Mouse (Mus musculus) layer of hippocampus, postnatal 14 days (tissue): ENCODE results near the gene Tspo. TPM values are rescaled to one million over a fixed set of nuclear protein-coding genes. Genes with fewer than 3 reads are reported as not detected.

Experiments
- microRNA-seq, 2 experiments: library from miRNA; unstranded; fragments of <30 nt; microRNA quantifications; one replicate each; pipeline ENCODE4 v1.2.0; 2021
- total RNA-seq, 2 experiments: library from RNA; stranded (reverse); gene quantifications; 2 replicates each; pipeline ENCODE4 v1.2.3; 2021

The Tspo gene
- total RNA-seq, 2 experiments from 2014 or later: 2.2 to 4.0 TPM

Small RNA genes lying within 50 kb of the gene (microRNA-seq; reads per million reads assigned to microRNA genes)
- 0 reads per million in 2 experiments for gene Gm24575

Other genes with a start within 250 kb of the Tspo start
- 10 to 100 TPM; 17.1 to 21.1 TPM for gene Arfgap3, start 213.3 kb upstream of the Tspo start, total RNA-seq
- 10 to 100 TPM; 50.2 to 55.7 TPM for gene Pacsin2, start 99.0 kb upstream of the Tspo start, total RNA-seq
- 10 to 100 TPM; 37.8 to 39.2 TPM for gene Ttll1, start 52.7 kb upstream of the Tspo start, total RNA-seq
- gene Bik, start 36.7 kb upstream of the Tspo start, total RNA-seq: under 1 TPM in 1 of 2 experiments, not detected in 1; 0.37 TPM
- 10 to 100 TPM; 29.3 to 30.5 TPM for gene Mcat, start 195 bp downstream of the Tspo start, total RNA-seq
- gene Ttll12, start 31.6 kb downstream of the Tspo start, total RNA-seq: 10 to 100 TPM; 15.1 TPM
- 10 to 100 TPM; 19.2 to 21.7 TPM for gene Scube1, start 161.4 kb downstream of the Tspo start, total RNA-seq
- 100 to 1,000 TPM; 127 to 142 TPM for gene Mpped1, start 215.9 kb downstream of the Tspo start, total RNA-seq